11 mouse cellular contexts compared by ENCODE assay signal in genomic region chr17:88141538-88141937, GRCm38 (mm10).
DNase-seq lines count a peak whose midpoint lies in the region; ATAC-seq and TF ChIP-seq lines count a peak whose summit lies in the region.
"Had no signal": no experiment of that assay in that cellular context is flagged by ENCODE, and none has a peak within 500 bp of the region (broad histone marks: within the 10 kb centered on the region; RNA-seq: fewer than 3 reads in every experiment).

No protein-coding gene starts in this region.

- peak overlapping the region; percentile 25; the same call in 1 of the 2 replicates for H3K4me2 ChIP-seq in lung, embryonic 14.5 days
- 0 out of 2 replicates have a peak overlapping the region, but pooled peaks have one; percentile 3 for H3K4me2 ChIP-seq in embryonic facial prominence, embryonic 12.5 days (replicated peaks)
- peak overlapping the region; percentile 24; the same call in 1 of the 2 replicates for H3K4me2 ChIP-seq in limb, embryonic 15.5 days
- peak overlapping the region; percentile 14 for H3K4me2 ChIP-seq in stomach, embryonic 16.5 days (ENCODE audit: low read depth, low read length)
- H3K4me2 ChIP-seq in forebrain, embryonic 14.5 days (ENCODE audit: low read length), result no peak overlapping the region
- H3K4me2 ChIP-seq in forebrain, embryonic 16.5 days (ENCODE audit: low read length), result no peak overlapping the region
- H3K4me2 ChIP-seq: midbrain, embryonic 12.5 days had no signal

- H3K4me3 ChIP-seq in lung, embryonic 14.5 days (ENCODE audit: low read depth, low read length), result no peak overlapping the region
- no peak overlapping the region for H3K4me3 ChIP-seq in embryonic facial prominence, embryonic 12.5 days
- peak overlapping the region; percentile 11; the same call in 1 of the 2 replicates for H3K4me3 ChIP-seq in limb, embryonic 15.5 days
- no peak overlapping the region for H3K4me3 ChIP-seq in stomach, embryonic 16.5 days (replicated peaks; ENCODE audit: low read length)
- no peak overlapping the region for H3K4me3 ChIP-seq in forebrain, embryonic 14.5 days (ENCODE audit: low read depth, low read length)
- no peak overlapping the region for H3K4me3 ChIP-seq in forebrain, embryonic 16.5 days (replicated peaks; ENCODE audit: low read length)
- H3K4me3 ChIP-seq: midbrain, embryonic 12.5 days had no signal

- no peaks in the 10 kb centered on the region for H3K27me3 ChIP-seq in lung, embryonic 14.5 days (ENCODE audit: insufficient read depth, low read length)
- H3K27me3 ChIP-seq in embryonic facial prominence, embryonic 12.5 days, result no peaks in the 10 kb centered on the region
- no peaks in the 10 kb centered on the region for H3K27me3 ChIP-seq in limb, embryonic 15.5 days
- no peaks in the 10 kb centered on the region for H3K27me3 ChIP-seq in stomach, embryonic 16.5 days (ENCODE audit: control insufficient read depth, insufficient read depth, low read length)
- no peaks in the 10 kb centered on the region for H3K27me3 ChIP-seq in forebrain, embryonic 14.5 days (replicated peaks; ENCODE audit: control insufficient read depth, insufficient read depth, low read length)
- H3K27me3 ChIP-seq in forebrain, embryonic 16.5 days (replicated peaks; ENCODE audit: control insufficient read depth, insufficient read depth, low read length), result no peaks in the 10 kb centered on the region
- H3K27me3 ChIP-seq: midbrain, embryonic 12.5 days had no signal

- H3K9ac ChIP-seq in lung, embryonic 14.5 days, result no peak overlapping the region
- no peak overlapping the region for H3K9ac ChIP-seq in embryonic facial prominence, embryonic 12.5 days
- H3K9ac ChIP-seq in limb, embryonic 15.5 days, result no peak overlapping the region
- no peak overlapping the region for H3K9ac ChIP-seq in stomach, embryonic 16.5 days (ENCODE audit: low read length)
- no peak overlapping the region for H3K9ac ChIP-seq in forebrain, embryonic 14.5 days (ENCODE audit: low read length)
- no peak overlapping the region for H3K9ac ChIP-seq in forebrain, embryonic 16.5 days (replicated peaks; ENCODE audit: low read depth, low read length)
- H3K9ac ChIP-seq: midbrain, embryonic 12.5 days had no signal

- ATAC-seq in lung, embryonic 14.5 days (ENCODE audit: insufficient read depth), result 0 out of 2 replicates have a peak, but pooled peaks have one; percentile 20
- no peak for ATAC-seq in embryonic facial prominence, embryonic 12.5 days (ENCODE audit: insufficient number of reproducible peaks, insufficient read depth, low FRiP score, low TSS enrichment)
- no peak for ATAC-seq in limb, embryonic 15.5 days (ENCODE audit: insufficient number of reproducible peaks, low FRiP score, low TSS enrichment, low read depth)
- ATAC-seq in stomach, embryonic 16.5 days (ENCODE audit: insufficient read depth, low FRiP score), result no peak
- no peak for ATAC-seq in forebrain, embryonic 14.5 days
- ATAC-seq in forebrain, embryonic 16.5 days, result no peak
- ATAC-seq: hindbrain, embryonic 16.5 days had no signal

- H3K27ac ChIP-seq in lung, embryonic 14.5 days (ENCODE audit: low read depth), result no peak overlapping the region
- H3K27ac ChIP-seq in embryonic facial prominence, embryonic 12.5 days, result no peak overlapping the region
- H3K27ac ChIP-seq in limb, embryonic 15.5 days, result peak overlapping the region; percentile 48; the same call in 1 of the 2 replicates
- H3K27ac ChIP-seq in stomach, embryonic 16.5 days (ENCODE audit: low read length), result no peak overlapping the region
- no peak overlapping the region for H3K27ac ChIP-seq in forebrain, embryonic 14.5 days (ENCODE audit: low read depth, low read length)
- H3K27ac ChIP-seq in forebrain, embryonic 16.5 days (ENCODE audit: low read length), result no peak overlapping the region
- H3K27ac ChIP-seq: midbrain, embryonic 12.5 days had no signal

- 41% methylated on average over 12 of the region's 12 CpGs for WGBS in lung, embryonic 14.5 days
- 35% methylated on average over 12 of the region's 12 CpGs for WGBS in embryonic facial prominence, embryonic 12.5 days
- WGBS in limb, embryonic 15.5 days, result 23% methylated on average over 12 of the region's 12 CpGs
- 47% methylated on average over 12 of the region's 12 CpGs for WGBS in stomach, embryonic 16.5 days
- 47% methylated on average over 12 of the region's 12 CpGs for WGBS in forebrain, embryonic 14.5 days
- 52% methylated on average over 12 of the region's 12 CpGs for WGBS in forebrain, embryonic 16.5 days

- no peaks in the 10 kb centered on the region for H3K36me3 ChIP-seq in lung, embryonic 14.5 days (ENCODE audit: insufficient read depth)
- no peaks in the 10 kb centered on the region for H3K36me3 ChIP-seq in embryonic facial prominence, embryonic 12.5 days
- H3K36me3 ChIP-seq in limb, embryonic 15.5 days, result no peaks in the 10 kb centered on the region
- H3K36me3 ChIP-seq in stomach, embryonic 16.5 days (ENCODE audit: control insufficient read depth, insufficient read depth, low read length), result no peaks in the 10 kb centered on the region
- no peaks in the 10 kb centered on the region for H3K36me3 ChIP-seq in forebrain, embryonic 14.5 days (ENCODE audit: control insufficient read depth, insufficient read depth, low read length)
- no peaks in the 10 kb centered on the region for H3K36me3 ChIP-seq in forebrain, embryonic 16.5 days (ENCODE audit: control insufficient read depth, insufficient read depth)
- H3K36me3 ChIP-seq: midbrain, embryonic 12.5 days had no signal

- no peaks in the 10 kb centered on the region for H3K4me1 ChIP-seq in lung, embryonic 14.5 days (ENCODE audit: insufficient read depth)
- peaks cover 3% of the 10 kb centered on the region; the same call in 1 of the 2 replicates for H3K4me1 ChIP-seq in embryonic facial prominence, embryonic 12.5 days
- H3K4me1 ChIP-seq in limb, embryonic 15.5 days, result no peaks in the 10 kb centered on the region
- H3K4me1 ChIP-seq in stomach, embryonic 16.5 days (ENCODE audit: control insufficient read depth, insufficient read depth, low read length), result no peaks in the 10 kb centered on the region
- H3K4me1 ChIP-seq in forebrain, embryonic 14.5 days (ENCODE audit: control insufficient read depth, insufficient read depth, low read length), result no peaks in the 10 kb centered on the region
- no peaks in the 10 kb centered on the region for H3K4me1 ChIP-seq in forebrain, embryonic 16.5 days (replicated peaks; ENCODE audit: control insufficient read depth, insufficient read depth, low read length)
- H3K4me1 ChIP-seq: midbrain, embryonic 12.5 days had no signal

- DNase-seq in lung, embryonic 14.5 days, result peak; percentile 17
- no peak for DNase-seq in lung, postnatal 10 days
- no peak for DNase-seq in forebrain, embryonic 14.5 days (ENCODE audit: low spot score)
- DNase-seq: right cerebral cortex, postnatal 4 days; thymus, adult 2 months had no signal

- TF ChIP-seq CTCF in lung, embryonic 14.5 days (IDR thresholded peaks at IDR 0.05; ENCODE audit: low read depth), result no peak

- H3K9me3 ChIP-seq in lung, embryonic 14.5 days (ENCODE audit: low read depth, low read length), result no peaks in the 10 kb centered on the region
- H3K9me3 ChIP-seq in embryonic facial prominence, embryonic 12.5 days, result no peaks in the 10 kb centered on the region
- no peaks in the 10 kb centered on the region for H3K9me3 ChIP-seq in limb, embryonic 15.5 days
- H3K9me3 ChIP-seq in stomach, embryonic 16.5 days (replicated peaks; ENCODE audit: control insufficient read depth, low read length), result no peaks in the 10 kb centered on the region
- H3K9me3 ChIP-seq in forebrain, embryonic 14.5 days (replicated peaks; ENCODE audit: control insufficient read depth, low read length), result no peaks in the 10 kb centered on the region
- H3K9me3 ChIP-seq in forebrain, embryonic 16.5 days (ENCODE audit: control insufficient read depth, low read length), result no peaks in the 10 kb centered on the region
- H3K9me3 ChIP-seq: midbrain, embryonic 12.5 days had no signal

Comparison
In these comparisons a context has a peak if more than half of its experiments do, and no peak if none do; other contexts are left out.
1. H3K4me2 ChIP-seq: peak in lung, embryonic 14.5 days (single experiment), embryonic facial prominence, embryonic 12.5 days (single experiment), limb, embryonic 15.5 days (single experiment) and stomach, embryonic 16.5 days (single experiment); none in forebrain, embryonic 14.5 days (single experiment) and forebrain, embryonic 16.5 days (single experiment).